Mouse (Mus musculus) midbrain, embryonic 16.5 days (tissue): ENCODE measurements around the gene Dock4. TPM values are rescaled to one million over a fixed set of nuclear protein-coding genes. Genes with fewer than 3 reads are reported as not detected.
A peak's percentile ranks its signal among the peaks of the same experiment; 100 is the strongest.

Source experiments
- ATAC-seq: fragments of 200-750 bp; cut with Nextera tagmentation; 2 replicates; pipeline ENCODE4 v1.8.0; 2017; ENCODE audit warnings: moderate TSS enrichment
- H3K27ac ChIP-seq: fragments of 300-500 bp; sonication (generic); 2 replicates; pipeline ENCODE4 v1.5.1; 2014; ENCODE audit warnings: mild to moderate bottlenecking, low read length, mixed read lengths
- H3K27me3 ChIP-seq: fragments of 300-500 bp; sonication (generic); 2 replicates; pipeline ENCODE4 v1.6.1; 2014; ENCODE audit warnings: low read depth, low read length, mixed read lengths; ENCODE audit not compliant: control insufficient read depth, insufficient read depth
- H3K36me3 ChIP-seq: fragments of 300-500 bp; sonication (generic); 2 replicates; pipeline ENCODE4 v1.6.1; 2014; ENCODE audit warnings: mild to moderate bottlenecking, low read length, moderate library complexity, mixed read lengths; ENCODE audit not compliant: control insufficient read depth, insufficient read depth
- H3K4me1 ChIP-seq: fragments of 300-500 bp; sonication (generic); 2 replicates; pipeline ENCODE4 v1.6.1; 2014; ENCODE audit warnings: mild to moderate bottlenecking, low read length, mixed read lengths; ENCODE audit not compliant: control insufficient read depth, insufficient read depth
- H3K4me2 ChIP-seq: fragments of 300-500 bp; sonication (generic); 2 replicates; pipeline ENCODE4 v1.6.1; 2014; ENCODE audit warnings: mild to moderate bottlenecking, low read length, mixed read lengths
- H3K4me3 ChIP-seq: fragments of 300-500 bp; sonication (generic); 2 replicates; pipeline ENCODE4 v1.5.1; 2014; ENCODE audit warnings: low read depth, mild to moderate bottlenecking, low read length, moderate library complexity, mixed read lengths
- H3K9ac ChIP-seq: fragments of 300-500 bp; sonication (generic); 2 replicates; pipeline ENCODE4 v1.6.1; 2014; ENCODE audit warnings: low read depth, low read length, mixed read lengths
- H3K9me3 ChIP-seq: fragments of 300-500 bp; sonication (generic); replicated peaks from 2 replicates; pipeline ENCODE4 v1.6.1; 2014; ENCODE audit warnings: mild to moderate bottlenecking, low read length, mixed read lengths; ENCODE audit not compliant: control insufficient read depth, poor library complexity, severe bottlenecking
- WGBS: fragments of 180-500 bp; shearing (Covaris S2); extraction: QIAGEN DNeasy Blood & Tissue Kit; methylation state at CpG from one replicate; pipeline ENCODE4 v1.1.7; 2014; 5-methylcytosine and 5-hydroxymethylcytosine counted together
- polyA plus RNA-seq: library from polyadenylated mRNA; unstranded; fragments of >200 nt; fragmentation: Nextera tagmentation; extraction: Ambion mirVana; gene quantifications from 2 replicates; pipeline ENCODE4 v1.2.1, GENCODE M21; 2015

The Dock4 gene
- polyA plus RNA-seq, 1 experiment from 2014 or later = 34.8 TPM

DNA sequence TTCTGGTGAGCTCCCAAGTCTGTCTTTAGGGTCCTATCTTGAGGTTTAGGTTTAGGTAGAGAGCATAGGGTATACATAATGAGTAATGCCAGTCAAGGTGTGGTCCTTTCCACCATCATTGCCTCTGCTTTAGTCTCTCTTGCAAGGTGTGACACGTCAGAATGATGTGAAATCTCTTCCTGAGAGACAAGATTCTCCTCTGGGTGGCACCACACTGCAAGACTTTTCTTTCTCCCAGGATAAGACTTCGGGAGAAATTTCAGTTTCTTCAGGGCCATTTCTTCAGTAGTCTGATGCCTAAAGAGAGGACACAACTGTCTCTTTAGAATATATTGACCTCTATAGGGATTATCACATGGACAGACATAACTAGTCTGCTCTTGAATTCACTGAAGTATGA, 282.6 kb downstream of the Dock4 start:
- no peaks in the 10 kb centered on the region for H3K9me3 ChIP-seq
- no peak overlapping the region for H3K4me3 ChIP-seq
- H3K4me2 ChIP-seq = no peak overlapping the region
- H3K27ac ChIP-seq = no peak overlapping the region
- no peaks in the 10 kb centered on the region for H3K27me3 ChIP-seq
- no peak overlapping the region for H3K9ac ChIP-seq
- ATAC-seq = no peak
- 0 out of 2 replicates have a peak, but pooled peaks cover 2% of the 10 kb centered on the region for H3K36me3 ChIP-seq
- WGBS = 88% methylated on average over 2 of the region's 2 CpGs
- no peaks in the 10 kb centered on the region for H3K4me1 ChIP-seq

DNA sequence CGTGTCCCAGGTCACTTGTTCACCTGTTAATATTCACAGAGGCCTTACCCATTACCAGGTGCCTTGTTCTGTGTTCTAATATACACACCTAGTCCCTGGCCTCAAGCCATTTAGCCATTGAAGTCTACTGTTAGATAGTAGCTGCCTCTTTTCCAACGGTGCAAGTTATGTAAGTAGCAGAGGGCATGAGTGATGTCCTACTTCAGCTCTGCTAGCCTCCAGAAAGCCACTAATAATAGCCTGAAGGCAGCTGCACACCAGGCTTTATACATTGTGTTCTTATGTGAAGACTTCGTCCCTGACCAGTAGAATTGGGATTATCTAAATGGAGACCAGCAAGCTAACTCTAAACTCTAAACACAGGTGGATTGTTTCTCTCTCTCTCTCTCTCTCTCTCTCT, 285.0 kb downstream of the Dock4 start:
- Histone ChIP-seq H3K27me3 (no peaks in the 10 kb centered on the region), H3K27ac (no peak overlapping the region), H3K4me1 (no peaks in the 10 kb centered on the region), H3K4me3 (no peak overlapping the region), H3K9ac (no peak overlapping the region), H3K4me2 (no peak overlapping the region), H3K9me3 (no peaks in the 10 kb centered on the region), H3K36me3 (0 out of 2 replicates have a peak, but pooled peaks cover 3% of the 10 kb centered on the region)
- WGBS = 82% methylated on average over 3 of the region's 3 CpGs
- ATAC-seq = no peak

DNA sequence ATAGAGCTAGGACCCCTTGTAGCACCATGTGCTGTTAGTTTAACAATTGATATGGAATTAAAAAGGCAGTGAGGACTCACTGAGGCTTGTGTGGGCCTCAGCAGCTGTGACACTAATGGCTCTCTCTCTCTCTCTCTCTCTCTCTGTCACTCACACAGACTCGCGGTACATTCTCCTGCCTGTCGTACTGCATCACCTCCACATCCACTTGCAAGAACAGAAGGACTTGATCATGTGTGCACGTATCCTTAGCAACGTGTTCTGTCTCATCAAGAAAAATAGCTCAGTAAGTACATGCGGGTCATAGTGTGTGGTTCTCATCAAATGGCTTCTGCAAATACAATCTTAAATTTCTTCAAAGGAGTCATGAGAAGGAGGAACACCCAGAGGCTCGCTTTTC, 299.7 kb downstream of the Dock4 start:
- no peak overlapping the region for H3K4me2 ChIP-seq
- ATAC-seq = 0 out of 2 replicates have a peak, but pooled peaks have one; percentile 11
- no peaks in the 10 kb centered on the region for H3K4me1 ChIP-seq
- H3K36me3 ChIP-seq = peaks cover 2% of the 10 kb centered on the region; the same call in 1 of the 2 replicates
- H3K4me3 ChIP-seq = no peak overlapping the region
- no peaks in the 10 kb centered on the region for H3K27me3 ChIP-seq
- H3K9me3 ChIP-seq = no peaks in the 10 kb centered on the region
- H3K27ac ChIP-seq = no peak overlapping the region
- 74% methylated on average over 7 of the region's 7 CpGs for WGBS
- no peak overlapping the region for H3K9ac ChIP-seq

DNA sequence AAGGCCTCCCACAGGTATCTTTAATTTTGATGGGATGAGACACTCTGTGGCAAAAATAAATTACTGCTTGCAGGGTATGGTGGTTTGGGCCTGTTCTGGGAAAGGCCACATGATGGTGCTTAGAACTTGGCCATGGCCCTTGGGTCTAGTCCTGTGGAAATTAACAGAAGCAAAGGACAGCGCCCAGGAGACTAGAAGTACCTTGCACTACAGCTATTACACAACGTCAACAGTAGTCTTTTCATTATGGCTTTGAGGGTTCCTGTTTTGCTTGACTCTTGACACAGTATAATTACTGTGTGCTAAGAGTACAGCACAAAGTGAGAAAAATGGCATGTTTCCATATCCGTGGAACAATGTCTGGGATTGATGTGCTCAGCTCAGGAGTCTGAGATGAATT, 300.3 kb downstream of the Dock4 start:
- H3K27me3 ChIP-seq = no peaks in the 10 kb centered on the region
- no peaks in the 10 kb centered on the region for H3K9me3 ChIP-seq
- H3K4me1 ChIP-seq = no peaks in the 10 kb centered on the region
- peaks cover 2% of the 10 kb centered on the region; the same call in 1 of the 2 replicates for H3K36me3 ChIP-seq
- 85% methylated on average over 3 of the region's 3 CpGs for WGBS
- H3K9ac ChIP-seq = no peak overlapping the region
- H3K4me3 ChIP-seq = no peak overlapping the region
- ATAC-seq = no peak
- H3K4me2 ChIP-seq = no peak overlapping the region
- H3K27ac ChIP-seq = no peak overlapping the region

DNA sequence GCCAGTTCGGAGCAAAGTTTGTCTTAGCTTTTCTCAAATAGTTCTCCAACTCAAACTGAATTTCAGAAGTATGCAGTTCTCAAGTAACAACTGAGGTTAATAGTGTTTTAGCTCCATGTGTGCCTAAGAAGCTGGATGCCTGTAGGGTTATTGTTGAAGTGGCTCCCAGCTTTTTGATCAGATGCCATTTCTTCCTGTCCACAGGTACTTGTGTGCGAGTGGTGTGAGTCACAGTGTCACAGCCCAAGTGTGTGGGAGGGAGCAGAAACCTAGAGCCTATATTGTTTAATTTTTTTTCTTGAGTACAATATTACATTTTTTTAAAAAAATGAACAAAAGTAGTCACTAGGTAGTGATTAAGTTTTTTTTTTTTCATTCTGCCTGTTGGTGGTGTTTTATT, 313.5 kb downstream of the Dock4 start:
- Histone ChIP-seq H3K9ac (no peak overlapping the region), H3K4me2 (no peak overlapping the region), H3K27ac (no peak overlapping the region), H3K9me3 (no peaks in the 10 kb centered on the region), H3K36me3 (0 out of 2 replicates have a peak, but pooled peaks cover 3% of the 10 kb centered on the region), H3K27me3 (no peaks in the 10 kb centered on the region), H3K4me1 (no peaks in the 10 kb centered on the region), H3K4me3 (no peak overlapping the region)
- 96% methylated on average over 2 of the region's 2 CpGs for WGBS
- ATAC-seq = no peak

DNA sequence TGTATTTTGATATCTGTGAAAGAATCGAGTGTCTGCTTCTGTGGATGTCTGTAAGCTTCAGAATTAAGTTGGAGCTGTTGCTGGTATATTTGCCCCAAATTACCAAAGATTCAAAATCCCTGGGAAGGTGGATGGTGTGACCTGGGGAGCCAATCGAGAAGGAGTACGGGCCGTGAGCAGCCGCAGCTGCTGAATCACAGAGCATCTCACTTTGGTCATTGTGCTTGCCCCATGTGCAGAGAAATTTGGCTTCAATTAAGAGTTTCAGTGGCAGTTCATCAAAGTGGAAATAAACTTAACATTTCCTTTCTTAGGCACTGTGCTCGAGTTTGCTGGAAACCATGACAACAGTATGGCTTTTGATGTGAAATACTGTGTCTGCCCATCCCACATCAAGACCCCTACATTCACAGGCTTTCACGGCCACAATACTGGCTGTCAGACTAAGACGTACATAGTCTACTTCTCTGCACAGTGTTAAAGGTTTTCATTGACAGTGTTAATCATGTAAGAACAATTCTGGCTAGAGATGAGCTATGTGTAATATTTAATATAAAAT, 321.6 kb downstream of the Dock4 start:
- no peak overlapping the region for H3K27ac ChIP-seq
- H3K36me3 ChIP-seq = no peaks in the 10 kb centered on the region
- H3K27me3 ChIP-seq = no peaks in the 10 kb centered on the region
- no peak overlapping the region for H3K4me2 ChIP-seq
- H3K4me3 ChIP-seq = no peak overlapping the region
- no peak overlapping the region for H3K9ac ChIP-seq
- H3K9me3 ChIP-seq = no peaks in the 10 kb centered on the region
- 54% methylated on average over 8 of the region's 8 CpGs for WGBS
- no peaks in the 10 kb centered on the region for H3K4me1 ChIP-seq
- peak; percentile 60; the same call in 1 of the 2 replicates for ATAC-seq

DNA sequence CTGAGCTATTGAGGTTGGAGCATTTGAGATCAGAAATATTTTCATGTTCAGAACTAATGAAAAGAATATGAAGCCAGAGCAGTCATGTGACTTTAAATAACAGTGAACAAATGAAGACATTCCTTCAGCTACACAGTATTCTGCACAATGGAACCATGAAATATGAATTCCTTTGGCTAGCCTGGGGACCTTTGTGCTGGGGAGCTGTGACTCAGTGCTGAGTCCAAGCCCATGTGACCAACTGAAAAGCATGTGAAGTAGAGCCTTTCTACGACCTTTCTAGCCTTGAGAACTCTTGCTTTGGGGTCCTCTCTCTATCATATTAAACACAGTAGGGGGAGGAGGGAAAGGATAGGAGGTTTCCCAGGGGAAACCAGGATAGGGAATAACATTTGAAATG, 327.3 kb downstream of the Dock4 start:
- Histone ChIP-seq H3K4me3 (no peak overlapping the region), H3K9me3 (no peaks in the 10 kb centered on the region)
- WGBS = 76% methylated on average over 1 of the region's 1 CpGs

DNA sequence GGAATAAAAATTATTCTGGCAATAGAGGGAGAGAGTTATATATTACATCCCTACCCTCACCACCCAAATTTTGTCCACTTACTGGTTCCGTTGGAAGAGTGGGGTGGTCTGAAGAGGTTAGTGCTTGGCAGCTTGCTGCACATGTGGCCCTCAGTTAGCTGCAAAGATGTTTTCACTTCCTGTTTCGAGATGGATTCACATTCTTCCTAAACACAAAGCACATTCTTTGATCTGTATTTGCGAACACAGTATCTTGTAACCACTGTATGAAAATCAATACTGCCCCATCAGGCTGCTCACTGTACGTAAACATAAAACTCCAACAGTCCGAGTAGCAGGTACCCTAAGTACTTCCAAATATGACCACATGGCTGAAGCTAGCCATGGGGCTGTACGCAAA, 335.8 kb downstream of the Dock4 start:
- H3K4me2 ChIP-seq = no peak overlapping the region
- no peak overlapping the region for H3K27ac ChIP-seq
- H3K9me3 ChIP-seq = no peaks in the 10 kb centered on the region
- H3K36me3 ChIP-seq = peaks cover 6% of the 10 kb centered on the region; the same call in 1 of the 2 replicates
- H3K4me3 ChIP-seq = no peak overlapping the region
- 93% methylated on average over 6 of the region's 6 CpGs for WGBS
- no peak overlapping the region for H3K9ac ChIP-seq
- H3K27me3 ChIP-seq = no peaks in the 10 kb centered on the region
- no peaks in the 10 kb centered on the region for H3K4me1 ChIP-seq
- ATAC-seq = no peak

More for the DNA sequence above, 327.3 kb downstream of the Dock4 start:
- Histone ChIP-seq H3K4me1 (no peaks in the 10 kb centered on the region), H3K27ac (no peak overlapping the region), H3K9ac (no peak overlapping the region), H3K27me3 (no peaks in the 10 kb centered on the region), H3K36me3 (no peaks in the 10 kb centered on the region), H3K4me2 (no peak overlapping the region)
- ATAC-seq = no peak

DNA sequence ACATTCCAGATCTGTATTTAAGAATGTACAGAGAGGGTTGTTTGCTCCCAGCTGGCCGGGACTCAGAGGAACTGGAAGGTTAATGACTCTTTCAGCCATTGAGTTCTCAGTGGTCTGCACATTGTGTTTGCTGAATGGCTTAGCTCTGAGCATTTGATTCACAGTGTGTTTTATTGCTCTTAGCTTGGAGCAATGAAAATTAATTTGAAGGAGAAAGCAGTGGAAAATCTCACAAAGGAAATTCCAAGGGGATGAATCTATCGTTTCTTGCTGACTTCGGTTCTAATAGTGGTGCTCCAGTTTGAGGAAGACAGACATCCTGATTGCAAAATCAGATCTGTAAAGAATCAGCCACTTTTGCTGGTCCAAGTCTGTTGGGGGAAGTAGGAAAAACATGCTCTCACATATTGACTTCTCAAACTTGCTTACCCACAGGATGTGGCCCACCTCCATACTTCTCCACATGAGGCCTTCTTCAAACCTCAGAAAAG, 342.9 kb downstream of the Dock4 start:
- Histone ChIP-seq H3K27ac (no peak overlapping the region), H3K9me3 (no peaks in the 10 kb centered on the region), H3K4me1 (peaks cover 23% of the 10 kb centered on the region), H3K27me3 (no peaks in the 10 kb centered on the region), H3K9ac (no peak overlapping the region), H3K4me2 (no peak overlapping the region), H3K4me3 (no peak overlapping the region), H3K36me3 (0 out of 2 replicates have a peak, but pooled peaks cover 2% of the 10 kb centered on the region)
- 16% methylated on average over 3 of the region's 3 CpGs for WGBS
- ATAC-seq = no peak
